Mouse (Mus musculus): Measurements from ENCODE around the gene Zfp90.
"Not testable (repeated sequence)": the region's sequence is repeated elsewhere in the genome, so short reads cannot be mapped to it uniquely, and the experiment has no call there.

Zfp90 gene

DNA sequence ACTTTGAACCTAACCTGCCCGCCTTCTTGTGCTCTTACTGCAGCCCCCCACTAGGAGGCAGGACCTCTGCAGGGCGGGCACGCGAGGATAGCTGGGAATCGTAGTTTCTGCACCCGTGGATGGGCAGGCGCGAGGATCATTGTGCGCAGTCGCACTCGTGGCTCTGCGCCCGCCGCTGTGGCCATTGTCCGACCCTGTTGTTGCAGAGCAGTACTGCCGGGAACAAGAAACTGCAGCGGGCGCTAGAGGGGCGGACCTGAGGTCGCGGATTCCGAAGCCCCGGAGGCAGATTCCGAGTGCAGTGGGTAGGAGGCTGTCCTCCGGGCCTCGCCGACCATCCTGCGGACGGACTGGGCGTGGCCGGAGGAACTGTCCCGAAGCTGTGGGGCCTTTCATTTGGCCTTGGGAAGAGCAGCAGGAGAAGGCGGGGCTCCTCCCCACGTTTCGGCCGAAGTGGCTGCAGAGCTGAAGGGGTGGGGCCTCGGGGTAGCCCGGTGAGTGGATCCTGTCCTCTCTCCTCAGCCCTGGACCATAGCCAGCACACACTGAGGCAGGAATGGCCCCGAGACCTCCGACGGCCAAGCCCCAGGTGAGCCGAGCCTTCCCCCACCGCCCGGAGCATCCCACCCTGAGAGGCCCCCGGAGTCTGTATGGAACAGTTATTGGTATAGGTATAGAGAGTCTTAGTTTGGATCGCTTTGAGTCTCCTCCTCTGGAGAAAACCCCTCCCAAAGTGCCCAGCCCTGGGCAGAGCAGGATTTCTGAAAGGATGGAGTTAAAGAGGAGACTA lies at the start of gene Zfp90:
Gene Zfp90, plus strand, starts transcription at position 146 of the 790 bp plus-strand sequence.
- peak; percentile 93 to 95 for DNase-seq (ENCODE audit: low spot score in 2 of 2)

DNA sequence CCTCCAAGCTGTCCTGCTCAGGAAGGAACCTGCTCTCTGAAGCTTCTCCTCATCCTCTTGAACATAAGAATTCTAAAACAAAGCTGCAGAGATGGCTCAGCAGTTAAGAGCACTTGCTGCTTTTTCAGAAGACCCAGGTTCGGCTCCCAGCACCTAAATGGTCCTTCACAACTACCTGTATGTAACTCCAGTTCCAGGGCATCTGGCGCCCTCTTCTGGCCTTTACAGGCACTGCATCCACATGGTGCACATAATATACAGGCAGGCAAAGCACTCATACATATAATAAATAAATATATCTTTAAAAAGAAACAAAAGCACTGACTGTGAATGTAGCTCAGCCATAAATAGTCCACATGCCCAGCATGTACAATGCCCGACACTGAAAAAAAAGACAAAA lies 46.6 kb upstream of the Zfp90 start:
- no peak for DNase-seq (ENCODE audit: low spot score in 2 of 2)

DNA sequence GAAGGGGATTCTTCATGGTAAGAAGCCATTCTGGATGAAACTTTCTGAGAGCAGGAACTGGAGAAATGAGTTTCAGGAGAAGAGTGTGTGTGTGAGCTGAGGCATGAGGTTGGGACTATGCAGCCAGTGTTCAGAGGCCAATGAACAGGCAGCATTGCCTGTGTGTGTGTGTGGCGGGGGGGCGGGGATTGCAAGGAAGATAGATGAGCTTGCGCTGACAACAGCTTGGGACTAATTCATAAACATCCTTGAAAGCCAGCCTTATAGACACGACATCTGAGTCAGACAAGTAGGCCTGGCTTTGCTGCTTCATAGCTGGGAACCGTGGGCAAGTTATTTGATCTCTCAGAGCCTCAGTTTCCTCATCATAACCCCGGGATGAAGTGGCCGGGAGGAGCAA lies 46.1 kb upstream of the Zfp90 start:
- DNase-seq (ENCODE audit: low spot score in 2 of 2): no peak

DNA sequence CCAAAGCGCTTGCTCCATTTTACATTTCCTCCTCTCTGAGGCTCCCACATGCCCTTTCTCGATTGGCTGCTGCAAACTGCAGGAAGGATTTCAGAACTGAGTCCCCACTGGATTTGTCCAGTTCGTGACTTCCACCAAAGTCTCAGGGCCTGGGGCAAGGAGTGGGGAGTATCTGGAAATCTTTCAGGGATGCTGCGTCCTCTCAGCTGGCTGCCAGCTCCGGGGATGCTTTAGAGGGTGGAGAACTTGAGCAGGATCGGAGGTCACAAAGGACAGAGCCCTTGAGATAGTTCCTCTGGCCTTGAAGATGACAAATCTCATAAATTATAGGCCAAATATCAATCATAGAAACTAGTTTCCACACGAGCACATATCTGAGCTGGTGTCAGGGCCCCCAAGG lies 39.2 kb upstream of the Zfp90 start:
- DNase-seq (ENCODE audit: low spot score in 2 of 2): no peak

DNA sequence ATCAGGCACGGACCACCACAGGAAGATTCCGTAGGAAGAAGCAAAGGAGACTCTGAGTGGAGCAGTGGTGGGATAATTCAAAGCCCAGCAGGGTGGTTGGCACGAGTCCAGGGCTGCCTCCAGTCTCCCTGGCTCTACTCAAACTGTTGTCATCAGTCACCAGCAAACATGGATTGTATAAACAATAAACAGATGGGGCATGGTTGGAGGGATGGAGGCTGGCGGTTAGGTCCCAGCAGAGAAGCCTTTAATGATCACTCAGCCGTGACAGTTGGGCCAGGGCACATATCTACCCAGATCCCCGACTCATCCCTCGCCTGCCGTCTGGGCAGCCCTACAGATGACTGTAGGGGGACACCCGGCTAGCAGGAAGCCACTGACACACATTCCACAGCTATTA lies 38.3 kb upstream of the Zfp90 start:
- no peak for DNase-seq (ENCODE audit: low spot score in 2 of 2)

DNA sequence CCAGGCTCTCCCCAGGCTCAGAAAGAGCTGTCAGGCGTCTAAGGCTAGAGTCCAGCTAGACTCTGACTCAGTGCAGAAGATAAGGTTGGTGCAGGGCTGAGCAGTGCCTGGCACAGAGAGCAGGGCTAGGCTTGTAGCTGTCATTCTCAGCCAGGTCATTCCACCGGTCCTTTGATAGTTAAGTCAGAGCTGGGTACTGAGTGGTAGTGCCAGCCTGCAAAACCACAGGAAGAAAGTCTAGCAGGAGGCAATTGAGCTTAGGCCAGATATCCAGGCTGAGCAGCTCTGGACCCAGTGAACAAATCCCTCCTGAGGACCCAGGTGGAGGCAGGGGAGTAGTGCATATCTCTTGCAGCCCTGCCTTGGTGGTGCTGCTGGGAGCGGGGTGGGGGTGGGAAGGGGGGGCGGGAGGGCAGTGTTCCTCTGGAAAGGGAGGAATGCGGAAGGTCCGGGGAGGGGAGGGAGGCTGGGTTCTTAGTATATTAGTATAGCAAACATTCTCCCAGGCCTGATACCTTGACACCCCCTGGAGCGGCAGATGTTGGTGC lies 36.6 kb upstream of the Zfp90 start:
- DNase-seq (ENCODE audit: low spot score in 2 of 2): peak; percentile 60 to 68

DNA sequence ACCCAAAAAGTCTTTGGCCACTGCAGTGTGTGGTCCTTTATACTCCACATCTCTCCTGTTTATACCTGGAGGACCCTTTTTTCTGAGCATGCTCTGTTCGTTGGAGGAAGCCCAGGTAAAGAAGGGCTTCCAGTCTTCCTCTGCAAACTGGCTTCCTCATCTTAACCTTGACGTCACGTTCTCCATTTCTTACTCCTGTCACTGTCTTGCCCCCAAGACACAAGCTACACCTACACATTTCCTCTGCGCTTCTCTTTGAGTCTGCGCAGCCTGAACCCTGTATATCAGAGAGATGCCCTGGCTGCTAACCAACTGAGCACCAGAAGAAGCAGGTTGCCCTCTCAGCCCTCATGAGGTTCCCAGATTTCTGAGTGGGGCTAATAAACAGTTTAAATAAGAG lies 35.8 kb upstream of the Zfp90 start:
- DNase-seq (ENCODE audit: low spot score in 2 of 2): no peak

DNA sequence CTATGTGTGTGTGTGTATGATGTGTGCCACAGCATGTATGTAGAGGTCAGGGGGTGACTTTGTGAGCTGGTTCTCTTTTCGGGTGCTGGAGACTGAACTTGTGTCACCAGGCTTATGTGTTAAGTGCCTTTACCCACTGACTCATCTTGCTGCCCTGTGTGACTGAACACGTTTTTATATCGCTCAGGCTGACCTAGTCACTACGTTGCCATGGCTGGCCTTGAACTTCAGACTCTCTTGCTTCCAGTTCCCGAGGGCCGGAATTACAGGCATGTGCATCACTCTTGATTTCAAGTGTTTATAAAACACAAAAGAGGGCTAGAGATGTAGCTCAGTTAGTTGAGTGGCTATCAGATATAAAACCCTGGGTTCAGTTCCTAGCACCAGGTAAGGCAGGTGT lies 34.1 kb upstream of the Zfp90 start:
- DNase-seq (ENCODE audit: low spot score in 2 of 2): no peak

DNA sequence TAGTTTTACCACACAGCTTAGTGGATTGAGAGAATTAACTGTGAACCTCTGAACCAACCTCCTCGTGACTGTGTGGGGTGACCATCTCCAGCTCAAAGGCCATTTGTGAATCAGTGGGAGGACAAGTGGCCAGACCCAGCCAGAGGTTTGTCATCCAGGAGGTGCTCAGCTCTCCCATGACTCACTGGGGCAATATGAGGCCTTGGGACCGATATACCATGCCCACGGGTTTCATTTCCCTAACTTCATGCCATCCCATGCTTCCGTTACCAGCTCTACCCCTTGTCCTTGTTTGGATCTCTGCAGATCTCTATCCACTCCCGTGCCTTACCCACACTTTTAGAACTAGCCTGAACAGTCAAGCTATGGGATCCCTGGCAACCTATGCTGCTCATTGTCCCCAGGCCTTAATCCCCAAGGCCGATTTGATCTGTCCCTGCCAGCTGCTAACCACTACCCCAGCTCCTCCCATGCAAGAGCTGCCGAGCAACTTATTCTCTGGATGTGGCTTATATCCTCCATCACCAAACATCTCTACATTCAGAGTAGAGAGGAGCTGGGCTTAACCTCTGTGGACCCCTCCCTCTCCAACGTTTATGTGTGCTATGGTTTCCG lies 27.2 kb upstream of the Zfp90 start:
- no peak for DNase-seq (ENCODE audit: low spot score in 2 of 2)

DNA sequence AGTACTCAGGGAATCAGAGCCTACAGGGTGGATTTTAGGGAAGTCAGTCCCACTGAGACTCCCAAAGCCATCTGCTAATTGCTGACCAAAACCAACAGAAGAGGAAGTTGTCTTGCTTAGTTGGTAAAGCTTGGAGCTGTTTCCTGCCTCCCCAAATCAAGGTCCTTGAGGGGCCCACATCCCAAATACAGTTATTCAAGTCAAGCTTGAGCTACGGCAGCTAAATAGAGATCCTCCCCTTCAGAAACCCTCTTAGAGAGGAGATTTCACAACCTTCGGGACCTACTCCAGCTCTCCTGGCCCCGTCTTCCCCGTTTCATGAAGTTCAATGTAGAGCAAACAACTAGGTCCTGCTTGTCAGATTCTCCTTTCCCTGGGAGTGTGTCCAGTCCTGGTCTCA lies 20.6 kb upstream of the Zfp90 start:
- peak; percentile 69 to 80 for DNase-seq (ENCODE audit: low spot score in 2 of 2)

DNA sequence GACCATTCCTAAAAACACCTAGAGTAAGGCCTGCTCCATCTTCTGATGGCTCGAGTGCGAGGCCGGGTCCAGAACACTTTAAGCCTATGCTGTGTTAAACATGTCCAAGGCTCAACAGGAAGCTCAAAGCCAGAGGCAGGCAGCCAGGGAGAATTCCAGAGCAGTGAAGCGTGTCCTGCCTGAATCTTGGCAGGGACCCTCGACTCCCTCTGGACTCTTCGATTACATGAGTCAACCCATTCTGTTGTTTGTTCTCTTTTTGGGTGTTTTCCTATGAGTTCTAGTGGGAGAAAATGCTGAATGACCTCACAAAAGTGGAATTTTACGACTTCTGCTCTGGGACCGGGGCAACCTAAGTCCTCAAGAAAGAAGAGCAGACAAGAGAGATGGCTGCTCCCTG lies 15.4 kb upstream of the Zfp90 start:
- peak; percentile 90 to 92 for DNase-seq (ENCODE audit: low spot score in 2 of 2)

DNA sequence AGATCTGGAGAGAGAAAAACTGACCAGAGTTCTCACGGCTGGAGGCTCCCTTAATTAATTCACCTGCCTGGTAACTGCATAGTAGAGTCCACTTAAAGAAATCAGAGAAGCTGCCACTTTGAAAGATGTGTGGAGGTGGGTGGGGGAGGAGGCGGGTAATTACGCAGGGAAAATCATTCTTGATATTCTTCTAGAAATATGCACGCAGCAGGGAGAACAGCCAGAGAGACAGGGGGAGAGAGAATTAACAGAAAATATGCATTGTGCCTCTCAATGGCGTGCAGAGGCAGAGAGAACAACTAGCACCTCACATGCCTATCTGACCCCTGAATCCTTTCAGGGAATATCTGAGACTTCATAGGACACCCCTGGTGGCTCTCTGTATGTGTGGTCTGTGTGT lies 14.9 kb upstream of the Zfp90 start:
- DNase-seq (ENCODE audit: low spot score in 2 of 2): no peak

DNA sequence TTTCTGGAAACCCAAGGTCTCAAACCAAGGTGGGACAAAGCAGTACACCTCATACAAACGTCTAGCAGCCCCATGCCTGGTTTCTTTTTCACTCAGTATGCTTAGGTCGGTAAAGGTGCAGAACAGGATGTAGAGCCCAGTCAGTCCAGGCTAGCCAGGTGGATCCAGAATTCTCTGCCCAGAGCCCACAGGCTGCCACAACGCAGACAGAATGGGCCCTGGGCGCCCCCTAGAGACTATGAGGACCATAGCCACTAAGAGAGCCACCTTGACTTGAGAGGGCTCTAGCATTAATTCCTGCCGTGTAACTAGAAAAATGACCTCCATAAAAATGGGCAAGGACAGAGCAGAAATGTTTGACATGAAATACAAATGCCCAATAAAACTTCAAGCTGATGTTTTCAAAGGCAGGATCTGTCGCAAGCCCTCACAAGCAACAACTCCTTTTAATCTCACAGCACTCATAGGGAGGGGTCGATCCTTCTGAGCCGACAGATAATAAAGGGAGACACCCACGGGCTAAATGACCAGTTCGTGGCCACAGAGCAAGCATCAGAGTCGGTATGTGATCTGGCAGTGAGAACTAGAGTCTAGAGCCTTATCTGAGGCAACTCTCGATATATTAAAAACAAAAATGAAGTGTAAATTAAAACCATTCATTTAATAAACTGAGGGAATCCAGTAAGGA lies 11.7 kb upstream of the Zfp90 start:
- peak; percentile 64 to 73 for DNase-seq (ENCODE audit: low spot score in 2 of 2)

DNA sequence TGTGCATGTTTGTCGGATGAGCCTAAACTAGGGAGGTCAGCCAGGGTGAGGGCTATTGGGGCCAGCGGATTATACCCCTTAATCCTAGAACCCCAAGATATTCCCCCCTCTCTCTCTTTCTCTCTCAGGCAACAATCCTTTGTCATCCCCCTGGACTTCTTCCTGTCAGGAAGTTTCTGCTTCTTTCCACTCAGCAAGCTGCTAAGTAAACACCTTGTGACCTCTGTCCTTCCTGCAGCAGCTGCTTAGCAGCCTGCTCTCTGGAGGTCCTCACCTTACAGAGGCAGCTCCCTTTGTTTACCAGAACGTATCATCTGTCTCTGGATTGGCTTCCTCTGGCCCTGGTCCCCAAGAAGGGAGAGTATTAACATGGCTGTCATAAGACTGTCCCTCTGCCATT lies 10.3 kb upstream of the Zfp90 start:
- no peak for DNase-seq (ENCODE audit: low spot score in 2 of 2)

DNA sequence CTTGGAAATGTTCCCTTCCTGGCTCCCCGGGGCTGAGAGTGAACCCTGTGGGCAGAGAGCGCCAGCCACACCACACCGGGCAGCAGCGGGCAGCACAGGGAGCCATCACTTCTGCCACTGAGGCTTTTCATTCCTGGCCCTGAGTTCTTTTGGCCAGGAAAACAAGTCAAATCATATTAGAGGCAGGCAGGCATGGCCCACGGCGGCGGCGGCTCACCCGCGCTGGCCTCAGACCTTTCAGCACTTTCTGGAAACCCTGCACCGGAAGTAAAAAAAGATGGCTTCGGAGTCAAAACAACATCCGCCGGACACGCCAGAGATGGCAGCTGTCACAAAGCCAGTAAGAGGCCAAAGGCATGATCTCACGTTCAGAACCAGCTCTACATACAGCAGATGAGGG lies 9.3 kb upstream of the Zfp90 start:
- peak; percentile 39 to 46 for DNase-seq (ENCODE audit: low spot score in 2 of 2)

DNA sequence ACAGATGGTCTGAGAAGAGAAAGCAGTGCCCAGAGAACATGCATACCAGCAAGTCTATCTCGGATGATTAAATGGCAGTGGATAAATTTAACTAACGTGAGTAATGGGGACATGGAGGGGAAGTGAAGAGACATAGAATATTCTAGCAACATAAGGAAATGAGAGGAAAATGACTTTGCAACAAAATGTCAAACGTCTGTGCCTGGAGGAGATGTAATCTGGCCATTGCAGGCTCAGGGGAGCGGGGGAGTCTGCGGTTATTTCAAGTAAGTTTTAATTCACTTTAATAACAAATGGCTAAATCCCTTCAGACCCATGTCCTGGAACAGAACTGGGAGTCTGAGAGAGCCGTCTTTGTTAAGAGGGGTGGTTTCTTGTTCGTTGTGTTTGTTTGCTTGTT lies 5.1 kb upstream of the Zfp90 start:
- DNase-seq (ENCODE audit: low spot score in 2 of 2): no peak

DNA sequence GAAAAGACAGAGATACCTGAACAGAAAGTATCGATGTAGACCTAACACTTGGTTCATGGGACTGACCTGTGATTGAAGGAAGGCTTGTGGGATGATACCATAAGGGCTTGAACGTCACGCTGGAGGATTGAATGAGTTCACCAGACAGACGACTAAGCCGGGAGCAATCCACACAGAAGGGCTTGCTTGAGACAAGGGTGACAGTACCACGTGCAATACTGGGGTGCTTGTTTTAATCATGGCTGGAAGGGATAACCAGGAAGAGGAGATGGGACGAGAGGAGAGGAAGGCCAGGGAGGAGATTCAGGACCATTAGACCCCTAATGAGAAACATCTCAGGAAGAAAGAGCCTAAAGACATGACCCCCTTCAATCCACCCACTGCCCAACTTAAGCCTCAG lies 4.6 kb upstream of the Zfp90 start:
- no peak for DNase-seq (ENCODE audit: low spot score in 2 of 2)

DNA sequence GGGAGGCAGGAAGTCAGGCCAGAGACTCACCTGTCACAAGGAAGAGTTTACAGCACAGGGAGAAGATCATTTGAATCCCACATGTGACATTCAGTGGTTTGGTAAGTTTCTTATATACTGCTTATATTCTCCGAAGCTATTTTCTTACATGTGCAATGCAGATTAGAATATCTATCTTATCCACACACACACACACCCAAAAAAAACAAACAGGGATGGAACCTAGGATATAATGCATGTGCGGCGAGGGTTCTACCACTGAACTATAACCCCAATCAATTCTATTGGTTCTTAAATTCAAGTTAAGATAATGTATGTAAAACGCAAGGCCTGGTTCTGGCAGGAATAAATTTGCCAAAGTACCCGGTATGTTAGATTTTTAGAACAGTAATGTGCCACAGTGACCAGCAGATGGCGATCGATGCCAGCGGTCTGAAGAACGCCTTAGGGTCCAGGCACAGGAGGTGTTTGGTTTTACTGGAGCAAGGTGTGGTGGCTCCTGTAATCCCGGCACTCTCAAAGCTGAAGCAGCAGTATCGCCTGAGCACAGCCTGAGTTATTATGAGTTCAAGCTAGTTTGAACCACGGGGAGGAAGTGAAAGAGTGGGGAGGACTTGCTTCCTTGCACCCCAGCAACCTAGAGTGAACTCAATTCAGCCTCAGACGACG lies 3.2 kb upstream of the Zfp90 start:
- peak; percentile 36 to 40 for DNase-seq (ENCODE audit: low spot score in 2 of 2)

DNA sequence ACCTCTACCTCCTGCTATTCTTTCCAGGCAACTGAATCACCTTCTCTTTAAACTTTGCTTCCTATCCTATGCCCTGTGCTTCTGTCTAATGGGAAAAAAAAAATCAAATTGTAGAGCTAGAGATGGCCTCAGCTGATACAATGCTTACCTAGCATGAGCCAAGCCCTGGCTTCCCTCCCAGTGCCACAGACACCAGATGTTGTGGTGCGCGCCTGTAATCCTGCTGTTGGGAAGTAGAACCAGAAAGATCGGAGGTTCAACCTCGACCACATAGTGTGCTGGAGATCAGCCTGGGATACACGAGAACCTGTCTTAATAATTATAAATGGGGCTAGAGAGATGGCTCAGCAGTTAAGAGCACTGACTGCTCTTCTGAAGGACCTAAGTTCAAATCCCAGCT lies 2.6 kb downstream of the Zfp90 start:
- no peak for DNase-seq (ENCODE audit: low spot score in 2 of 2)

DNA sequence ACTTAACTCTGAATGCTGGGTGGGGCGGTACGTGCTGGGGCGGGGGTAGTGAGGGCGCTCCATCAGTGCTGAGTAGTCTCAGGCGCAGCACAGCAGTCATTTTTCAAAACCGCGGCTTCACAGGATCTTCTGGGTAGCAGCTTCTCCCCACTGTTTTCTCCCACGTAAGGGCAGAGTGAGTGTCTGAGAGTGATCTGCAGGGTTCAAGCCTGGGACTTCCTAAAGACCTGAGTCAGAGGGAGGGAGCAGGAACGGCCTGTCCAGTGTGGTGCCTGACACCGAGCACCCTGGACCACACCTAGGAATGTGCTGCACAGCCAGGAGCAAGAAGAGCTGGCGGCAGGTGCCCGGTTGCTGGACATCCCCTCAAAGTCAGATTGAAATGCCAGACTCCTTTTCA lies 16.0 kb downstream of the Zfp90 start:
- DNase-seq (ENCODE audit: low spot score in 2 of 2): no peak

DNA sequence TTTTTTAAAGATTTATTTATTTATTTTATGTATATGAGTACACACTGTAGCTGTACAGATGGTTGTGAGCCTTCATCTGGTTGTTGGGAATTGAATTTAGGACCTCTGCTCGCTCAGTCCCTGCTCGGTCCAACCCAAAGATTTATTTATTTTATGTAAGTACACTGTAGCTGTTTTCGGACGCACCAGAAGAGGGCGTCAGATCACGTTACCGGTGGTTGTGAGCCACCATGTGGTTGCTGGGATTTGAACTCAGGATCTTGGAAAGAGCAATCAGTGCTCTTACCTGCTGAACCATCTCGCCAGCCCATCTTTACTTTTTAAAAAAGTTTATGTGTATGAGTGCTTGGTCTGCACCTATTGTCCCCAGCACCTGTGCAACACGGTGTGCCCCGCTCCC lies 16.8 kb downstream of the Zfp90 start:
- DNase-seq (ENCODE audit: low spot score in 2 of 2): not testable (repeated sequence)

DNA sequence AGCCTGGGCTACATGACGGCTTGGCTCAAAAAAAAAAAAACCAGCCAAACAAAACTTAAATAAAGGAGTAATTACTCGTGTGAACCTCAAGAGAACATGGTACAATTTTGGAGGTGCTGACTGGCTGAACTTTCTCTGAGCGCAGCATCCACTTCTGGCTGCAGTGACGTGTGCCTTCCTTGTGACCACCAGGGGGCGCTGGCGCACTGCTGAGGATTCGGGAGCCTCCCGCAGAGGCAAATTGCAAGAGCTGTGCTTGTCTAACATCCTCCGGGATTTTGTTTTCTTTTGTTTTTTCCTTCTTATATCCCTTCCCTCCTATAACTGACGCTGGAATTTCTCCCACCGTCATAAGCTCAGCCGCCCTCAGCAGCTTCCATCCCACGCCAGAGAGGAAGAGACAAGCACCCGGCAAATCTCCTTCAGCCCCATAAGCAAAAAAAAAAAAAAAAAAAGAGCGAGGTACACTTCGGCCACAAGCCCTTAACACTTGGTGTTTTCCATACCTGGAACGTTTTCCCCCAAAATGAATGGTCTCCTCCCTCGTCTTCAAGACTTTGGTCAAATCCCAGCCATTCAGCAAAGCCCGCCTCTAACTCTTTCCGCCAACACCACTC lies 17.9 kb downstream of the Zfp90 start:
- peak; percentile 39 to 80 for DNase-seq (ENCODE audit: low spot score in 2 of 2)

Measured in heart, adult 9 months (tissue).